Mouse (Mus musculus) mouse embryonic stem cell (cell line): ENCODE measurements at regions not wholly inside any gene's neighbourhood (a gene's known extent, or its start where the extent isn't known, plus 50 kb on each side); places are given as distances from the start of the nearest gene placed in this dataset.

Experiments used
- in situ Hi-C, 2 experiments: fragments of 300-500 bp; cut with MboI; formaldehyde crosslinking; loops; 1 replicate in 1 of 2; 3 replicates in 1 of 2; pipeline ENCODE4 v1.14.3; 2019 to 2020; ENCODE audit warnings: low sequenced_read_pairs in 2 of 2, low pct_unique_long_range_greater_than_20kb in 1 of 2, mixed read lengths in 1 of 2; ENCODE audit not compliant: unreplicated experiment in 1 of 2

- in situ Hi-C loops, result loop anchor here in 1 of 2 experiments (25.0 kb wide), 1 partner anchor 378 kb away; no protein-coding TSS in a partner anchor
Observed at GRCm38 (mm10) chr15:10890220-10890921, 61.8 kb upstream of the C1qtnf3 start.

GRCm38 (mm10) chr15:10898309-10898708 lies 53.8 kb upstream of the C1qtnf3 start:
- in situ Hi-C loops, result loop anchor here in 1 of 2 experiments (25.0 kb wide), 1 partner anchor 386 kb away; no protein-coding TSS in a partner anchor

DNA sequence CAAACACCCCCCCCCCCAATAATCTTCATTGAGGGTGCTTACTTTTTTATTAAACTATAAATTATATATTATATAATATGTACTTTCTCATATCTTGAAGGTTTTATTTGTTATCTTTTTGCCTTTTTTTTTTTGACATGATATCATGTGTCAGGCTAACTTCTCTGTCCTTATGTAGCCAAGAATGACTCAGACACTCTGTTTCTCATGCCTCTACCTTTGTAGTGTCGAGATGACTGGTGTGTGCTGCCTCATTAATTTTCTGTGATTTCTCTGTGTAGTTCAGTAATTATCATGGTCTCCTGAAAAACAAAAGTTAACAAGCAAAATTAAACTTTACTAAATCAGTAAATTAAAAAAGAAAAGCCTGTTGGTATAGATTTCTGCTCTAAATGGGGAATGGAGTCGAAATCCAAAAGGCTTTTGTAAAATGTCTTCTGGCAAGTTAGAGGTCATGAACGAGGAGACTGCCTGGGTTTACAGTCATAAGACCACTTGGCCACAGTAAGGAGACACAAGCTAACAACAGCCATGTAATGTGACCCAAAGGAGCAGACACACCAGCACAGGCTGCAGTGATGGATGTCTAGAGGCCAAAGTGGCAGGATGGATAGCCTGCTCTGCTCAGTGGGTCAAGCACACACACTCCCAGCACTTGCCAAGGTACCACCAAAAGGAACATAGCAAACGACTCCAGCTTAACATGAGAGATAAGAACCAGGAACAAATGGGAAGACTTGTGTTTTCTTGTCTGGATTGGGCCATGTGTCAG lies 53.2 kb upstream of the C1qtnf3 start:
- in situ Hi-C loops, result loop anchor here in 1 of 2 experiments (25.0 kb wide), 1 partner anchor 387 kb away; no protein-coding TSS in a partner anchor

GRCm38 (mm10) chr15:10899904-10900303 lies 52.2 kb upstream of the C1qtnf3 start:
- in situ Hi-C loops, result loop anchor here in 1 of 2 experiments (25.0 kb wide), 1 partner anchor 388 kb away; no protein-coding TSS in a partner anchor

DNA sequence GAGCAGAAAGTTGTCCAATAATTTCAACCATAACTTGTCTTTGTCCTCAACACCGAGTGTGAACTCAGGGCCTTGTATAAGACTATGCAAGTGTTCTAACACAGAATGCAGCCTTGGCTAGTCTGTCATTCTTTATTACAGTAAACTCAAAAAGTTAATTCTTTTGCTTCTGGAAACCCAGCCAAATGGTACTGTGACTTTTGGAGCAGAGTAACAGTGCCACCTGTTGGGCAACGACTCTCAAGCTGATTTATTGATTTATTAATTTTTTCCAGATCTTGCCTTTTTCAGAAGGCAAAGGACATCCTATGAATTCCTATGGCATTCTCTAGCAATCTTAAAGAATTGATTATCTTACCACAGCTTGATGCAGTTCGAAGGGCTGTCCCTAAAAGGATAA lies 51.1 kb upstream of the C1qtnf3 start:
- in situ Hi-C loops, result no loop called here

DNA sequence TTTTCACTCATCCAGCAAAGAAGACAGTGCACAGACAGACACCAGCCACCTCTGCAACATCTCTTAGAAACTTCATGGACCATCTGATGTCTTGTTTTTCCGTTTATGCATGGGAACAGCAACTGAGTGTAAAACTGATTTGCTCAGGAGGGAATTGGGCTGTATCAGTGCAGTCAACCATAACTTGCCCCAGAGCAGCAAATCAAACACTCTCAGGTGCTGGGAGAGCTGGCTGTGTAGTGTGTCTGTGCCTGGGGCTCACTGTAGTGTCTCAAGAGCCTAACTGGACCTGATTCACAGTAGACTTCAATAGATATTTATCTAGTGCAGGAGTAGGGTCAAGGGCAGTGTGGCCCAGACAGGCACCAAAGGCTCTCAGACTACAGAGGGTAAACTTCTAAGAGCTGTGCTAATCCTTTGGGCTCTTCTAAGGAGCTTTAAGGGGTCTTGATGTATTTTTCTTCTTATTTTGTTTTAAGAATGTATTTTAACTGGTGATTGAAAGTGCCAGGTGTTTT lies 50.3 kb upstream of the C1qtnf3 start:
- in situ Hi-C loops, result no loop called here
